Mouse (Mus musculus): ENCODE results near the gene Mindy3.

The Mindy3 gene

DNA sequence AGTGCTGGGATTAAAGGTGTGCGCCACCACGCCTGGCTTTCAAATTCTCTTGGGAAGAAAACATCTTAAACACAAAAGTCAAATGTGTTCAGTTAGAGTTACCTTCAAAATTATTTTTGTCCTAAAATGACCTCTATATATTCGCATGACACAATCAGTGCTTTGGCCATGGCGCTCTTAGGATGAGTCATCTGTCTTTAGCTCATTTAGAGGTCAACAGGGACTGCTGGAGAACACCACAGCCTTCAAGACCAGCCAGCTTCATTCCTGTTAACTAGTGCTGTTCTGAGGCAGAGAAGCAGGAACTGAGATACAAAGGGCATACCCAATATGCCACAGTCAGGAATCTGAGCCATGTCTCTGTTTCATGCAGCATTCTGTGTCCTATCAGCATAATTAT lies 47.9 kb downstream of the Mindy3 start:
- no peak for DNase-seq (ENCODE audit: low read depth, low spot score)

DNA sequence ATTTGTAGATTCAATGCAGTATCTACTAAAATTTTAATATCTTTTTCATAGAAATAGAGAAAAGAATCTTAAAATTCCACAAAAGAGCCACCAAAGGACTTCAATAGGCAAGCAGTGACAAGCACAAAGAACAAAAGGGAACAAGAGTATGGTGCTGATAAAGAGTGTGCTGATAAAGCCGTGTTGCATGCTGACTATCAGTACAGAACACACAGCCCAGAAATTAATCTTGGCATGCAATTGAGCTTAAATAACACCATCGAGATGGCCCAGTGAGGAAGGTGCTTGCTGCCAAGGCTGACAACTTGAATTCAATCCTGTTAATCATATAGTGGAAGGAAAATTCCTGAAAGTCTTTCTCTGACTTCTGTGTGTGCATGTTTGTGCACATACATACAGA lies 50.8 kb downstream of the Mindy3 start:
- no peak for DNase-seq (ENCODE audit: low read depth, low spot score)

DNA sequence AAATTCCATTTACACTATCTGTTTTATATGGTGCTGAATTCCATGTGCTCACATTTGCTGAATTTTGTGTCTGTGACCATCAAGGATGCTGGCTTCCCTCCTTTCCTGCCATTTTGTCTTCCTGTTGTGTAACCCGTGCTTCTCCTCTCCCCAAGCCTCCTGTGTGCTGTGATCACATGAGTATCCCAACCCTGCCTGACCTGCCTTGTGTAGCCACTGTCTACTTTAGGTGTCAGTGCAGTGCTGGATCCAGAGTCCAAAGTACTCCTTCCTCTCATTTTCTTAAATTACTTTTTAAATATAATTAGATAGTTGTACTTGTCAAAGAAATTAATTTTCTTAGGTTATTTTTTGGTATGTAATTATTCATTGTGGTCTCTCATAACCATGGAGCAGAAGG lies 51.3 kb downstream of the Mindy3 start:
- no peak for DNase-seq (ENCODE audit: low read depth, low spot score)

DNA sequence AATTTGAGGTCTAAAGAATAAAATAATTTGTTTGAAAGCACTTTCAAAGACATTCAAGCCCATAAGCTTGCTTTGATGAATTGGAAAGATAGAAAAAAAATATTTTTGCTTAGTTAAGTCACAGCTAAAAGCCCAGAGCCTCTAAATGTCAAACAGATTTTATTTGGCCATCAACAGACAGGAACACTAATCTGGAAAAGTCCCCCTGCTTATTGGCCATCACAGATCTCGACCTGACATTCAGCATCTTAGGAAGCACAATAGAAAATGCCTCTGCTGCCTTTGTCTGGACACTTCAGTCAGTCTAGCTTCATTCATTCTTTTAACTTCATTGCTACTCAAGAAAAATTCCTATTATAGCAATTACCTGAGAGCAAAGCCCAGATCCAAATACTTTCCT lies 58.0 kb downstream of the Mindy3 start:
- no peak for DNase-seq (ENCODE audit: low read depth, low spot score)

- DNase-seq (ENCODE audit: low read depth, low spot score), result no peak
Measured at GRCm38 (mm10) chr2:12354837-12355236, 64.4 kb downstream of the Mindy3 start.

- no peak for DNase-seq (ENCODE audit: low read depth, low spot score)
Measured at GRCm38 (mm10) chr2:12348914-12349313, 70.4 kb downstream of the Mindy3 start.

DNA sequence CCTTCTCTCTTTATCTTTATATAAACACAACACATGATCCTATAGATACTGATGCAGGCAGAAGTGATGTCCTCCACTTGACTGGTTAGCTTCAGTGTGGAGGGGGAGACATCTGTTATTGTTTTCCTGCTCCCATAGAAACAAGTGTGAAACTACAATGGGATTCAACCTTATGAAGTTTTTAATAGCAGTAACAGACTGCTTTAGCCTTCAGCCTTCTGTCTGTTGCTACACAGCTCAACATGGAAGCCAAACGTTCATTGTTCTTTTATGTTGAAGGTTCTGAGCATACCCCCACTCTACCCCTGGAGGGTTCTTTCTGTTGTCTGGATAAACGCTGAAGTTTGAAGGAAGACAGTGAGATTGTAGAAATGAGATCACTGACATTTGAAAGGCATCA lies 87.3 kb downstream of the Mindy3 start:
- no peak for DNase-seq (ENCODE audit: low read depth, low spot score)

DNA sequence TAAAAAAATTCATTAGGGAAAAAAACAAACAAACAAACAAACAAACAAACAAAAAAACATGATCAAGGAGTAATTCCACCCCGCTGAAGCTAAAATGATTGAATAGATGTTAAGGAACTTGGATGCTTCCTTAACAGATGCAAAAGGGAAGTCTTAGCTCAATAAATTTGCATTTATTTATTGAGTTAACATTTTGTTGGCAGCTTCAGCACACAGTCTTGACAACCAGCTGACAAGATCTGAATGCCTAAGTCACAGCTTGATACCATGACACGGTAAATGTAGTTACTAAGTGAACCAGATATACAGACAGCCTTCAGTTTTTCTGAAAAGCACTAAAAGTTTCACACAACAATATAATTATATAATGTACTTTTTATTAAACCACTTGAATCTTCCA lies 89.7 kb downstream of the Mindy3 start:
- DNase-seq (ENCODE audit: low read depth, low spot score), result no peak

DNA sequence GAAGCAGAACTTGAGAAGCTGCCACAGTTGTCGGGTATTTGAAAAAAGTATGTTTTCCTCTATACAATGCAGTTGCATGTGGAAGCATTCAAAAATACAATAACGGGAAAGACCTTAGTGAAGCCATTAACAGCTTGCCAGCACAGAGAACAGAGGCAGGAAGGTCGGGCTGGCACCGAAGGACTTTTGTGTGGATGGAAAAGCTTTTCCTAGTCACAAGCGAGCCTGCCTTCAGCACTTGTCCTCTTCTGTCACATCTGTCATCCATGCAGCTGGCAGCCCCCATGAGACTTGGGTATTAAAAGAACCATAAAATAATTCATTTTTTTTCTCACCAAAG lies 90.2 kb downstream of the Mindy3 start:
- no peak for DNase-seq (ENCODE audit: low read depth, low spot score)

DNA sequence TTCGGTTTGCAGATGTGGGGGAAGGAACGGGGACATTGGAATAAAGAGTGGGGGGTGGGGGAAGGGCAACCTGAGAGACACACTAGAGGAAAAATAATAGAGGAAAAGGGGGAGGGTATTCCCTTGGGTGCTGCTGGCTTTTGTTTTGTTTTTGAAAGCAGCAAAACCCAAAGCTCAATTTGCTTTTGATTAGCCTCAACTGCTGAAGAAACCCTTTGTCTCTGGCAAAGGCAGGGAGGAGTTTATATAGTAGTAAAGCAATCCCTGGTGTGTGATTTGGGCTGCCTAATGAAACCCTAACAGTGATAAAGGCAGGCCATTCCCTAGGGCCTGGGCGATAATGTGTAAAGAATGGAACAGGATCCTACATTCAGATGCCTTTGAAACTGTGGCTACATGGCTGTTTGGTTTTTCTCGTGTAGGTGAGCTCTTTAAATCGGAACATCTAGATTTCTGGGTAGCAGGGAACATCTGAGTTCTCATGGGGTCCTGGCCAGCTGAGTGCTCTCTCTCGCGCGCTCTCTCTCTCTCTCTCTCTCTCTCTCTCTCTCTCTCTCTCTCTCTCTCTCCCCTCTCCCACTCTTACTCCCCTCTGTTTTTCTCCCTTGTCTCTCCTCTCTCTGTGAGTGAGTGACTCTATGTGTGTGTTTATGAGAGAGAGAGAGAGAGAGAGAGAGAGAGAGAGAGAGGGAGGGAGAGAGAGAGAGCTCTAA lies 90.8 kb downstream of the Mindy3 start:
- DNase-seq (ENCODE audit: low read depth, low spot score), result no peak

- DNase-seq (ENCODE audit: low read depth, low spot score), result no peak
Measured at GRCm38 (mm10) chr2:12327691-12328354, 91.4 kb downstream of the Mindy3 start.

- DNase-seq (ENCODE audit: low read depth, low spot score), result no peak
Measured at GRCm38 (mm10) chr2:12327216-12327615, 92.1 kb downstream of the Mindy3 start.

DNA sequence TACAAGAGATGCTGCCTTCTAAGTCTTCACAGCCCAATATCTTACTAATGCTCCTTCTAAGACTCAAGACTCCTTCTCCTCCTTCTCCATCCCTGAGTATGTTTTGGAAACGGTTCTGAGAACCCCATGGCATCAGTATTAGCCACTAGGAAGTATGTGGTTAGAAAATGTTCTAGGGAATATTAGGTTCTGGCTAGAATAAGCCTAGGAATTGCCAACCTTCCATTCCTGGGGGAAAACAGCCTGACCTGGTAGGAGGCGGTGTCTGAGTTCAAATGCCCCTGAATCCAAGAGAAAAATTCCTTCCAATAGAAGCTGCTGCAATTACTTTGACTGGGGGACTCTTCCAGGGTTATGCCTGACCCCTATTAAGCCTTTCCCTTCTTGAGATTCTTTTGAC lies 93.4 kb downstream of the Mindy3 start:
- DNase-seq (ENCODE audit: low read depth, low spot score), result no peak

- DNase-seq (ENCODE audit: low read depth, low spot score), result no peak
Measured at GRCm38 (mm10) chr2:12325417-12325816, 93.9 kb downstream of the Mindy3 start.

GRCm38 (mm10) chr2:12320914-12321313 lies 98.4 kb downstream of the Mindy3 start:
- no peak for DNase-seq (ENCODE audit: low read depth, low spot score)

- DNase-seq (ENCODE audit: low read depth, low spot score), result no peak
Measured at GRCm38 (mm10) chr2:12318715-12319114, 100.6 kb downstream of the Mindy3 start.

GRCm38 (mm10) chr2:12318036-12318435 lies 101.2 kb downstream of the Mindy3 start:
- no peak for DNase-seq (ENCODE audit: low read depth, low spot score)

- DNase-seq (ENCODE audit: low read depth, low spot score), result no peak
Measured at GRCm38 (mm10) chr2:12317343-12317742, 101.9 kb downstream of the Mindy3 start.

GRCm38 (mm10) chr2:12316361-12316760 lies 102.9 kb downstream of the Mindy3 start:
- DNase-seq (ENCODE audit: low read depth, low spot score), result no peak

DNA sequence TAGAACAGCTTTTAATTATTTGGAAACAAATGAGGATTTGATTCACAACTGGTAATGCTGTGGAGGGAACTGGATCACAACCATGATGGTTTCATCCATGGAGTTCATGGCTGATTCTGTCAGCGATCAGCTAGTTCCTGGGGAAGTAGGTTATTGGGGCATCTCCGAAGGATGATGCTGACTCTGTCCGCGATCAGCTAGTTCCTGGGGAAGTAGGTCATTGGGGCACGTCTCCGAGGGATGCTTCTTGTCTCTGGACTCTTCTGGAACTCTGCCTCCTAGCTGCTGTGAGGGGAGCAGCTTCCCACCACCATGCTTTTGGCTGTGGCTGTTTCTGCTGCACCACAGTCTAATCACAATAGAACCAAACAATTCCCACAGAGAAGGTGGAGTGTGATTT lies 105.2 kb downstream of the Mindy3 start:
- DNase-seq (ENCODE audit: low read depth, low spot score), result no peak

GRCm38 (mm10) chr2:12308466-12308865 lies 110.8 kb downstream of the Mindy3 start:
- DNase-seq (ENCODE audit: low read depth, low spot score), result no peak

DNA sequence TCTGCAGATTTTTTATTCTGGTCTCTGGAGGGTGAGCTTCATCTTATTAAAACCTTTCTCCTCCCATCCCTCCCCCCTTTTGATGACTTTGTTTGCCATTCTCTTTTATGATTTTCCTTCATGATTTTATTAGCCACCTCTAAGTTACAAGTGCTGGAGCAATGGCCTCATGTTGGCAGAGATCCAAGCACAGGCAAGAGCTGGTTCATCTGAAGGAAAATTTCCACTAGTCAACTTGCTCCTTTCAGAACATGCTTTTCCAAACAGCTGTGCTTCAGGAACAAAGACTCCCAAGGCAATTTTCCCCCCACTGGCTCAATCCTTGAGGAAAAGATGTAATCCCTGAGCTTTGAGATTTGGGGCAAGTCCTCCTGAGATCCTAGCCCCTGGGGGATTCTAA lies 112.0 kb downstream of the Mindy3 start:
- DNase-seq (ENCODE audit: low read depth, low spot score), result no peak

GRCm38 (mm10) chr2:12305064-12305650 lies 114.1 kb downstream of the Mindy3 start:
- DNase-seq (ENCODE audit: low read depth, low spot score), result no peak
